Mouse (Mus musculus): ENCODE data around the gene Pitx2. TPM values are rescaled to one million over a fixed set of nuclear protein-coding genes. Genes with fewer than 3 reads are reported as not detected.

The Pitx2 gene
- total RNA-seq, 1 experiment from 2014 or later, result not detected

GRCm38 (mm10) chr3:129227331-129227730 is 27.7 kb downstream of the Pitx2 start:
- ATAC-seq (ENCODE audit: extremely low read depth, insufficient number of reproducible peaks, low FRiP score, poor library complexity, severe bottlenecking), result no peak

GRCm38 (mm10) chr3:129238010-129238409 is 38.3 kb downstream of the Pitx2 start:
- no peak for ATAC-seq (ENCODE audit: extremely low read depth, insufficient number of reproducible peaks, low FRiP score, poor library complexity, severe bottlenecking)

- ATAC-seq (ENCODE audit: extremely low read depth, insufficient number of reproducible peaks, low FRiP score, poor library complexity, severe bottlenecking), result no peak
Observed at GRCm38 (mm10) chr3:129238664-129239258, 39.1 kb downstream of the Pitx2 start.

- ATAC-seq (ENCODE audit: extremely low read depth, insufficient number of reproducible peaks, low FRiP score, poor library complexity, severe bottlenecking), result no peak
Observed at GRCm38 (mm10) chr3:129250997-129251396, 51.3 kb downstream of the Pitx2 start.

GRCm38 (mm10) chr3:129254246-129254645 is 54.6 kb downstream of the Pitx2 start:
- ATAC-seq (ENCODE audit: extremely low read depth, insufficient number of reproducible peaks, low FRiP score, poor library complexity, severe bottlenecking), result no peak

- ATAC-seq (ENCODE audit: extremely low read depth, insufficient number of reproducible peaks, low FRiP score, poor library complexity, severe bottlenecking), result no peak
Observed at GRCm38 (mm10) chr3:129256283-129256682, 56.6 kb downstream of the Pitx2 start.

GRCm38 (mm10) chr3:129256766-129257165 is 57.1 kb downstream of the Pitx2 start:
- no peak for ATAC-seq (ENCODE audit: extremely low read depth, insufficient number of reproducible peaks, low FRiP score, poor library complexity, severe bottlenecking)

- no peak for ATAC-seq (ENCODE audit: extremely low read depth, insufficient number of reproducible peaks, low FRiP score, poor library complexity, severe bottlenecking)
Observed at GRCm38 (mm10) chr3:129258497-129258896, 58.8 kb downstream of the Pitx2 start.

Other genes with a start within 250 kb of the Pitx2 start
- 0.49 TPM in 1 of 2 replicates, not detected in the other for gene Enpep, start 132.8 kb downstream of the Pitx2 start, total RNA-seq (2017)